Mouse (Mus musculus) gastrocnemius, postnatal 36 days (tissue): ENCODE data around the gene Gm38100. TPM values are rescaled to one million over a fixed set of nuclear protein-coding genes. Genes with fewer than 3 reads are reported as not detected.

Experiments
- DNase-seq, 2 experiments: peaks; one replicate each; pipeline ENCODE4 v3.0.0; 2022
- intact Hi-C: fragments of 180-260 bp; cut with DNase I; formaldehyde crosslinking; loops from one replicate; pipeline ENCODE4 v1.15.1; 2025
- long read RNA-seq, 2 experiments: library from polyadenylated mRNA; stranded (forward); transcript quantifications; one replicate each; pipeline ENCODE4 v2.0.0; 2021
- total RNA-seq, 2 experiments: library from RNA; stranded (reverse); gene quantifications; 2 replicates each; pipeline ENCODE4 v1.2.3; 2021

The Gm38100 gene
- not detected for total RNA-seq
- long read RNA-seq, experiment 1 = 0 reads
- long read RNA-seq, experiment 2 = 0 reads

- intact Hi-C loops = loop anchor here (5.0 to 10.0 kb wide), 2 partner anchors 293 to 865 kb away; partner anchors contain the start of gene Fh1
- no peak for DNase-seq
These were observed at the start of gene Gm38100 for GRCm38 (mm10) chr1:175920029-175920428. Gm38100 (plus strand) TSS chr1:175920329.

GRCm38 (mm10) chr1:175870716-175871115 is 49.4 kb upstream of the Gm38100 start:
- DNase-seq = no peak
- intact Hi-C loops = loop anchor here (10.0 kb wide), 1 partner anchor 246 kb away; the partner anchor contains the start of genes Fh1 and Kmo

DNA sequence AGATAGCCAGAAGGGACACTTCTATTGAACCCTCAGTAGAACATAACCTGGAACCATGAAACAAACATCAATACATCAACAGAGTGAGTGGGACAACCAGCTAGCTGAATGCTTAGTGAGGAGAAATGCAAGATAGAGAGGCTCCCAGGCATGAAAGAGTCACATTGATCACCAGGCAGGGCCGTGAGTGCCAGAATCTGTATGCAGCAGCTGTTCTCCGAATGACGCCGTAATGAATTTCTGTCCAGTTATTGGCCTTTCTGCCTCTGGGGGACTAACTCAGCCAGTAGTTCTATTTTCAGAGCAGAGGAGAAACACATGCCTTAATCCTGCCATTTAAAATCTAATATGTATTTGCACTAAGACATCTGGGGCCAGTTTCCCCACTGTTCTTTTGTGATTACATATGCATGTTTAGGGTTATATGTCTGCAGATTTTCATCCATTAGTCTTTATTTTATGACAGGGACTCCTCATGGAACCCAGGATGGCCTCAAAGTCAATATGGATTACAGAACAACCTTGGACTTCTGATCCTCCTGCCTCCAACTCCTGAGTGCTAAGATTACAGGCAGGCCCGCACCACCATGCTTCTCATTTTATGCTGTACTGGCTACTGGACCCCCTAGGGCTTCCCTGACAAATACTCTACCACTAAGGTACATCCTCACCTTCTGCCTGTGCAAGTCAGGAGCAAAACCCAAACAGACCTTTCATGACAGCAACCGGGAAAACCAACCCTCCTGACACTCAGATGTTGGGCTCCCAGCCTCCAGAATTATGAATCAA is 47.9 kb upstream of the Gm38100 start:
- DNase-seq = peak in 1 of 2 experiments; percentile 17

DNA sequence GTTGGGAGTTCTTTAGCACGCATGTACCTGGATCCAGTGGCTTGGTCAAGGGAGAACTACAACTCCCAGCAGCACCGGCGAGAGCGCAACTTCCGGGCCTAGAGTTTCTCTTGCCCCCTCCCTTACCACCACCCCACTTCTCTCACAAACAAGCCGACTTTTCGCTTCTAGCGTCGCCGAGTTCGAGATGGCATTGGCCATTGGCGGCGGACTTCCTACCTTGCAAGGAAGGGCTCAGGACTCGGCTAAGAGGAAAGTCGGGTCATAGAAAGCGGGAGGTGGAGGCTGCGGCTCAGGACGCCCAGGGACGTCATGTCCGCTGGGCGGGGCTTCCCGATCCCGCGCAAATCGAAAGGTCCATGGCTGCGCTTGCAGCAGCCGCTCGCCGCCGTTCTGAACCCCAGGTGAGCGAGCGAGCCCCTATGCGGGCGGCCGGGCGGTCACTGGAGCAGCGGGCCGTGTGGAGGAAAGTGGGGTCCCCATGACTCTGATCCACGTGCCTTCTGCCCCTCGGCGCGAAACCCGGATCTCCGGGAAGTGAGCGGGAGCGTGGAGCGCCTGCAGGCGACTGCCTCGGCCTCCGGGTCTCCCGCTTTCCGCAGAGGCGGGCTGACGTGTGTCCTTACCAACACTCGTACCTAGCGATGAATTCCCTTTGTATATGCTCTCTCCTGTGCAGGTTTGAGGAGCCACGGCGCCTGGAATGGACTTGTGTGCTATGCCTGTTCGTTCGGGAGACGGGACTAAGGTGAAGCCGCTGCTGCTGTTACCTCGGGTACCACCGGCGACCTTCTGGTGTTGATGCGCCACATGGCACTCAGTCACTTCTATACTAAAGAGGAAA is 39.5 kb upstream of the Gm38100 start, which contains the start of gene Exo1:
Exo1 (plus strand) TSS at position 129 of the 844 bp plus-strand sequence.
- peak; percentile 75 to 94 for DNase-seq
- intact Hi-C loops = loop anchor here (5.0 kb wide), 1 partner anchor 188 kb away; the partner anchor contains the start of genes Chml and Opn3

More for the DNA sequence above, 47.9 kb upstream of the Gm38100 start:
- intact Hi-C loops = loop anchor here (10.0 kb wide), 1 partner anchor 247 kb away; the partner anchor contains the start of genes Fh1 and Kmo

DNA sequence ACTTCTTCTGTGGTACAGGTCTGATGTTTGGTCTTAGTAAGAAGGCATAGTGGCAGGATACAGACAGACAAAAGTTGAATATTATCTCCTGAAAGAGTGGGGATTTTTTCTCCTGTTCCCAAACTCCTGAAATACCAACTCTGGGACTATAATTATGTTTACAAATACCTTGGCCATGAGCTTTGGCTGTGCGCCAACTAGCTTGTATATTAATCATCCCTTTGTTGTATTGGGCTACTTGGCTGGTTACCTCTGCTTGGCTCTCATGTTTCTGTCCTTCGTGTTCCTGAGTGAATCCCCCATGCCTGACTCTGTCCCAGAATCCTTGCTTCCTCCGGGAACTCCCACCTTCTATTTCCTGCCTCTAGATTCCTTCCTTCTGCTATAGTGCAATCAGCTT is 36.7 kb upstream of the Gm38100 start:
- no peak for DNase-seq
- intact Hi-C loops = loop anchor here (5.0 kb wide), 1 partner anchor 191 kb away; the partner anchor contains the start of genes Chml and Opn3

- intact Hi-C loops = no loop called here
- DNase-seq = no peak
These were observed 26.9 kb upstream of the Gm38100 start for GRCm38 (mm10) chr1:175893263-175893662.

- intact Hi-C loops = no loop called here
- no peak for DNase-seq
These were observed 26.4 kb upstream of the Gm38100 start for GRCm38 (mm10) chr1:175893726-175894125.

DNA sequence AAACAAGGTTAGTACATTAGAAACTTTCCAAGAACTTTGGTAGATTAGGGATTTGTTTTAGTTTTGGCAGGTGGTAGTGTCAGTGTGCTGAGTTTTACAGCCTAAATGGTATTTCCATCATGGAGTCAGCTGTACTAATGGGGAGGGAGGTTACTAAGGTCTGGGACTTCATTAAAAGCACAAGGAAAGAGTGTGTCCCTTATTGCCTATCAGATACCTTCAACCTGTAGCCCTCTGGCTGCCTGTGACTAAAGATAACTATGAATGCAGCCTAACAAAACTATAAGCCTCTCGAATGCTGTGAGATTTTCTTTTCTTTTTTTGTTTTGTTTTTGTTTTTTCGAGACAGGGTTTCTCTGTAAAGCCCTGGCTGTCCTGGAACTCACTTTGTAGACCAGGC is 8.9 kb upstream of the Gm38100 start:
- intact Hi-C loops = loop anchor here (5.0 kb wide), 1 partner anchor 274 kb away; no protein-coding TSS in a partner anchor
- no peak for DNase-seq

DNA sequence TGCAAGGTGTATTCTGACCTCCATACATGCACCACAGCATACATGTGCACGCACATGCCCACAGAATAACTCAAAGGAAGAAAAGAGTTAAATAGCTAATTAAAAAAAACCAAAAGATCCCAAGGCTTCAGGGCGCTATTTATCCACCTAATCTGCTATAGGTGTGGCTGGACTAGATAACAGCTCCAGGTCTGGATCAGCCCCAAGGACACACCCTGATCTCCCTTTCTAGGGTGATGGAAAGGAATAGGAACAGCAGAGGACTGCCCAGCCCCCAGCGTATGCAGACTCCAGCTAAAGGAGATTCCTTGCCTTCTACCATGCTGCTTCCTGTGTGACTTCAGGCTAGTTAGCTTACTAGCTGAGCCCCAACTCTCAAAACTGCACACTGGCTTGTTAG is 8.1 kb upstream of the Gm38100 start:
- intact Hi-C loops = loop anchor here (5.0 kb wide), 1 partner anchor 275 kb away; no protein-coding TSS in a partner anchor
- DNase-seq = no peak

- DNase-seq = no peak
- intact Hi-C loops = loop anchor here (5.0 kb wide), 1 partner anchor 277 kb away; no protein-coding TSS in a partner anchor
These were observed 6.3 kb upstream of the Gm38100 start for GRCm38 (mm10) chr1:175913728-175914303.

- intact Hi-C loops = loop anchor here (5.0 to 10.0 kb wide), 2 partner anchors 294 to 866 kb away; partner anchors contain the start of gene Fh1
- DNase-seq = no peak
These were observed 962 bp downstream of the Gm38100 start for GRCm38 (mm10) chr1:175921091-175921490.

DNA sequence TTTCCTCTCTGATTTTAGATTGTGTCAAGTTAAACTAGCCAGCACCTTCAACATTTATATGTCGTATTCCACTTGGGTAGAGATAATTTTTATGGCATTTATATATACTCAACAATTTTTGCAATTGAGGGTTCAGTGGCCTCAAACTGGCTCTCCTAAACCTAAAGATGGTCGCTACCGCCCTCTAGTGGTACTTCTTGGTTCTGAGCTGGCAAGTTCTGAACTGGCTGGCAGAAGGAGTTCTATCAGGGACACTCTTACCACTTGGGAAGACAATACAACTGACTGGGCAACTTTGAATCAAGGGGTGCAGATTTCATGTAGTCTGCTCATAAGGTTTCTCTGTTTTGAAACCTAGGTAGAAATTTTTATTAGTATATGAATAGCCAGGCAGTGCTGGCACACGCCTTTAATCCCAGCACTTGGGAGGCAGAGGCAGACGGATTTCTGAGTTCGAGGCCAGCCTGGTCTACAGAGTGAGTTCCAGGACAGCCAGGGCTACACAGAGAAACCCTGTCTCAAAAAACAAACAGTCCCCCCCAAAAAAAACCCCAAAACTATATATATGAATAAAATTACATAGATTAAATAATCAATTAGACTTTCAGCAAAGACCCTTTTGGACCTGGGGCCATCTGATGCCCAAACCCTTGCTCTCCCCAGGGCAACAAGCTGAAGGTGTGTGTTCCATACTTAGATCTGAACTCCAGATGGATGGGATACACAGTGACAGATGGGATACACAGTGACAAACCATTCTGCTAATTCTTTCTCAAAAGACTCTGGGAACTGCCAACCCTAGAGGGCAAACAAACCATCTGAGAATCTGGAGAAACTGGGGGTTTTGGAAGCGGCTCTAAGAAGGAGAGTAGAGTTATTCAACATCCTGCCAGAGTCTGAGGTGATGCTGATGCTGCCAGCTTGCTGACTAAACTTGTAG is 4.0 kb downstream of the Gm38100 start:
- intact Hi-C loops = loop anchor here (5.0 to 10.0 kb wide), 2 partner anchors 297 to 869 kb away; partner anchors contain the start of gene Fh1
- peak; percentile 43 to 58 for DNase-seq

GRCm38 (mm10) chr1:175931391-175931790 is 11.3 kb downstream of the Gm38100 start:
- DNase-seq = no peak
- intact Hi-C loops = no loop called here

GRCm38 (mm10) chr1:175936282-175936737 is 16.2 kb downstream of the Gm38100 start:
- DNase-seq = no peak

DNA sequence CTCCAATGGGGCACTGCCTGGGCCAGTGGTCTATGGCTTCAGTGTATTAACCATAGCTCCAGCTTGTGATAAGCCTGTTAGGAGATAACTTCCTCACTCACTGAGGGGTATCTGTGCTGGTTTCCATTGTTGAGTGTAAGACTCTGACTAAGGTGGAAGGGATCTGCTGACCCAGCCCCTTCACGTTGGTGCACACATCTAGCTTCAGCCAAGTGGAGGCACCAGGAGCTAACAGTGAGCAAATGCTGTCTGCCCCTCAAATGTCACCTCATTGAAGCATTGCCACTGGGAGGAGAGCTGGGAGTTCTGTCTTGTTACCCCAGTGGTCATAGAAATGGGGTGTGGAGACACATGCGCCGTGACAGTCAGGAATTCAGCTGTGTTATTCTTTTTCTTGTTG is 18.6 kb downstream of the Gm38100 start:
- DNase-seq = no peak
- intact Hi-C loops = loop anchor here (5.0 kb wide), 1 partner anchor 924 kb away; no protein-coding TSS in a partner anchor

More at GRCm38 (mm10) chr1:175936282-175936737, 16.2 kb downstream of the Gm38100 start:
- intact Hi-C loops = loop anchor here (2.0 to 5.0 kb wide), 2 partner anchors 766 to 926 kb away; no protein-coding TSS in a partner anchor

- intact Hi-C loops = no loop called here
- DNase-seq = no peak
These were observed 23.0 kb downstream of the Gm38100 start for GRCm38 (mm10) chr1:175943168-175943567.

DNA sequence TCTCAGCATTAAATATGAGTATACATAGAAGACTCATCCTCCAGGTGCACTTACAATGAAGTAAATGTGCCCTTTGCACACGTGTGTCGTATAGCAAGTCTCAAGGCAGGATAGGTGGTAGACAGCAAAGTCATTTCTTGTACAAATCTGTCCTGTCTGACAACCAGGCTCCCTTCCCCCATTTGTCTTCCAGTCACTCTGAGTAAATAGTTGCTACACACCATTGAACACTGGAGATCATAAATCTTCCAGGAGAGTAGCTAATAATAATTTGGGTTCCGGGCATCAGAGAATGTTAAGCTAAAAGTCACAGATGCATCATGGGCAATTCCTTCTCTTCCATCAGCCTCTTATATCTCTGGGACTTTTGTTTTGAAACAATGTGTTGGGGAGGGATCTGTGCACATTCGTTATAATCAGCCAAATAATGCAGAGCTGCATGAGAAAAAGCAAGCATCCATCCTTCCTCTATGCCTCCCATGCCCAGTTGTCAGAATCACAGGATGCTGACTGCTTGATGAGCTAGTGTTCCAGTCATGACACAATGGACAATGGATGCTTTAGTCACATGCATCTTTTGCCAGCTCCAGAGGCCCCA is 26.7 kb downstream of the Gm38100 start:
- DNase-seq = no peak
- intact Hi-C loops = no loop called here

GRCm38 (mm10) chr1:175950421-175950820 is 30.3 kb downstream of the Gm38100 start:
- intact Hi-C loops = no loop called here
- no peak for DNase-seq
